Mouse (Mus musculus) cortical plate, adult 2 months (tissue): ENCODE data around the gene Fpr2. TPM values are rescaled to one million over a fixed set of nuclear protein-coding genes. Genes with fewer than 3 reads are reported as not detected.

Source experiments
- H3K27ac ChIP-seq: fragments of 200-500 bp; 2 replicates; pipeline ENCODE4 v1.5.1; 2012; ENCODE audit warnings: low read length, control low read depth, inconsistent platforms; ENCODE audit not compliant: insufficient read depth
- H3K4me1 ChIP-seq: fragments of 200-500 bp; 2 replicates; pipeline ENCODE4 v1.6.1; 2011; ENCODE audit warnings: low read length; ENCODE audit not compliant: control insufficient read depth, insufficient read depth
- H3K4me3 ChIP-seq: fragments of 200-500 bp; 2 replicates; pipeline ENCODE4 v1.5.1; 2011; ENCODE audit warnings: mild to moderate bottlenecking, low read length, control low read depth; ENCODE audit not compliant: insufficient read depth
- CTCF ChIP-seq: fragments of 200-500 bp; IDR thresholded peaks from 2 replicates; pipeline ENCODE4 v1.5.1; 2011; ENCODE audit warnings: mild to moderate bottlenecking, control low read depth, low read length; ENCODE audit not compliant: insufficient read depth; ENCODE audit errors: extremely low read depth
- POLR2A ChIP-seq: fragments of 200-500 bp; IDR thresholded peaks from 2 replicates; pipeline ENCODE4 v1.6.1; 2011; ENCODE audit warnings: mild to moderate bottlenecking, low read length, control low read depth; ENCODE audit not compliant: insufficient read depth; ENCODE audit errors: extremely low read depth
- polyA plus RNA-seq: library from polyadenylated mRNA; depleted of rRNA; stranded (reverse); fragments of >200 nt; gene quantifications from 2 replicates; pipeline ENCODE4 v1.2.3, GENCODE M21; 2012; rRNA removed

Fpr2 gene
- polyA plus RNA-seq, 1 experiment, result 0.65 TPM

DNA sequence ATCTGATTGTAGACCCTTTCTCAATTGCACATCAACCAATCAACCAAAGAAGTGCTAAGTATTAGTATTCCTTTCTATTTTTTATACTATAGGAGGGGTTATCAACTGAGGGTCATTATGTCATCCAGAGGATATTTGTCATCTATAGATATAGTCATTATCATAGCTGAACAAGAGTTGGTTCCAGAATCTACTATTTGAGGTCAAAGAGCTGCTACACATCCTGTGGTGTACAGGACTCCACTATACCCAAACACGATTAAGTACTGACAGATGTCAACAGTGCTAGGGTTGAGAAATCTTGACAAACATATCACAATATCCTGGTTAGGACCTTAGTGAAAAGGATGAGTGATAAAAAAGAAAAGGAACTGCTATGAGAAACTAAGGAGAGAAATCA is 29.8 kb downstream of the Fpr2 start:
- H3K27ac ChIP-seq, result no peak overlapping the region
- no peak overlapping the region for H3K4me3 ChIP-seq
- TF ChIP-seq CTCF, result no peak
- no peak for TF ChIP-seq POLR2A
- H3K4me1 ChIP-seq, result no peaks in the 10 kb centered on the region

GRCm38 (mm10) chr17:17917782-17918181 is 30.2 kb downstream of the Fpr2 start:
- Histone ChIP-seq H3K4me3 (no peak overlapping the region), H3K27ac (no peak overlapping the region), H3K4me1 (no peaks in the 10 kb centered on the region)
- TF ChIP-seq CTCF (no peak), POLR2A (no peak)

Other genes with a start within 250 kb of the Fpr2 start
- not detected in 2 replicates for gene Vmn2r90, start 184.1 kb upstream of the Fpr2 start, polyA plus RNA-seq
- 92.5 and 111 TPM in 2 replicates for gene Spaca6, start 60.7 kb upstream of the Fpr2 start, polyA plus RNA-seq
- gene Has1, start 32.6 kb upstream of the Fpr2 start, polyA plus RNA-seq, result 0.58 and 0.61 TPM in 2 replicates
- gene Fpr1, start 3.9 kb upstream of the Fpr2 start, polyA plus RNA-seq, result not detected in 2 replicates
- gene Fpr3, start within 50 bp of the Fpr2 start, polyA plus RNA-seq, result not detected in 2 replicates
- gene Fpr-rs4, start 133.9 kb downstream of the Fpr2 start, polyA plus RNA-seq, result not detected in 2 replicates
- gene Vmn2r124, start 161.6 kb downstream of the Fpr2 start, polyA plus RNA-seq, result not detected in 2 replicates
- gene Vmn2r91, start 197.2 kb downstream of the Fpr2 start, polyA plus RNA-seq, result not detected in 2 replicates